Mouse (Mus musculus) heart, postnatal 0 days (tissue): ENCODE results near the gene Rsu1. TPM values are rescaled to one million over a fixed set of nuclear protein-coding genes. Genes with fewer than 3 reads are reported as not detected.

ENCODE experiments used
- ATAC-seq: fragments of 200-750 bp; cut with Nextera tagmentation; 2 replicates; pipeline ENCODE4 v1.8.0; 2017; ENCODE audit warnings: low read depth, moderate number of reproducible peaks, moderate library complexity; ENCODE audit not compliant: insufficient read depth
- DNase-seq: peaks from one replicate; pipeline ENCODE4 v3.0.0-alpha.2; 2016; ENCODE audit warnings: low spot score
- H3K27ac ChIP-seq: fragments of 300-500 bp; sonication (generic); 2 replicates; pipeline ENCODE4 v1.5.1; 2014; ENCODE audit warnings: low read depth, mild to moderate bottlenecking
- H3K27me3 ChIP-seq: fragments of 300-500 bp; sonication (generic); 2 replicates; pipeline ENCODE4 v1.6.1; 2014; ENCODE audit warnings: low read length, mixed read lengths; ENCODE audit not compliant: control insufficient read depth, insufficient read depth
- H3K36me3 ChIP-seq: fragments of 300-500 bp; sonication (generic); replicated peaks from 2 replicates; pipeline ENCODE4 v1.6.1; 2014; ENCODE audit warnings: low read length, mixed read lengths; ENCODE audit not compliant: control insufficient read depth, insufficient read depth
- H3K4me1 ChIP-seq: fragments of 300-500 bp; sonication (generic); 2 replicates; pipeline ENCODE4 v1.6.1; 2014; ENCODE audit warnings: antibody characterized with exemption; ENCODE audit not compliant: control insufficient read depth, insufficient read depth
- H3K4me2 ChIP-seq: fragments of 300-500 bp; sonication (generic); 2 replicates; pipeline ENCODE4 v1.6.1; 2014; ENCODE audit warnings: low read depth, mild to moderate bottlenecking, low read length, moderate library complexity
- H3K4me3 ChIP-seq: fragments of 300-500 bp; sonication (generic); 2 replicates; pipeline ENCODE4 v1.5.1; 2014; ENCODE audit warnings: low read depth, low read length
- H3K9ac ChIP-seq: fragments of 300-500 bp; sonication (generic); replicated peaks from 2 replicates; pipeline ENCODE4 v1.6.1; 2014; ENCODE audit warnings: low read depth, low read length, mixed read lengths
- H3K9me3 ChIP-seq: fragments of 300-500 bp; sonication (generic); replicated peaks from 2 replicates; pipeline ENCODE4 v1.6.1; 2016; ENCODE audit warnings: low read length; ENCODE audit not compliant: control insufficient read depth
- CTCF ChIP-seq: IDR thresholded peaks from 2 replicates; pipeline ENCODE4 v1.5.1; 2016; ENCODE audit warnings: antibody characterized with exemption, control low read depth, low read depth
- EP300 ChIP-seq: IDR thresholded peaks from 2 replicates; pipeline ENCODE4 v1.6.1; 2016; ENCODE audit warnings: antibody characterized with exemption, low read depth
- WGBS: fragments of 180-500 bp; shearing (Covaris S2); extraction: QIAGEN DNeasy Blood & Tissue Kit; methylation state at CpG from one replicate; pipeline ENCODE4 v1.1.7; 2014; 5-methylcytosine and 5-hydroxymethylcytosine counted together
- polyA plus RNA-seq: library from polyadenylated mRNA; unstranded; fragments of >200 nt; fragmentation: Nextera tagmentation; extraction: Ambion mirVana; gene quantifications from 2 replicates; pipeline ENCODE4 v1.2.1, GENCODE M21; 2015
- total RNA-seq: library from RNA; depleted of rRNA; stranded (reverse); fragments of >200 nt; gene quantifications from 2 replicates; pipeline ENCODE4 v1.2.3, GENCODE M21; 2014; ENCODE audit warnings: low replicate concordance

The Rsu1 gene
- total and polyA plus RNA-seq, 2 experiments from 2014 or later, result 125 to 202 TPM

- no peak for ATAC-seq
- peak overlapping the region; percentile 32; the same call in 1 of the 2 replicates for H3K4me2 ChIP-seq
- no peak overlapping the region for H3K27ac ChIP-seq
- H3K9me3 ChIP-seq, result no peaks in the 10 kb centered on the region
- peak; percentile 55 for DNase-seq
- H3K36me3 ChIP-seq, result no peaks in the 10 kb centered on the region
- H3K4me1 ChIP-seq, result no peaks in the 10 kb centered on the region
- TF ChIP-seq EP300 (no peak), CTCF (peak; percentile 67)
- no peaks in the 10 kb centered on the region for H3K27me3 ChIP-seq
- H3K4me3 ChIP-seq, result no peak overlapping the region
- H3K9ac ChIP-seq, result no peak overlapping the region
- 43% methylated on average over 10 of the region's 10 CpGs for WGBS
These were observed 7.1 kb upstream of the Rsu1 start for GRCm38 (mm10) chr2:13278114-13278862.

- Histone ChIP-seq H3K9me3 (no peaks in the 10 kb centered on the region), H3K4me1 (0 out of 2 replicates have a peak, but pooled peaks cover under 1% of the 10 kb centered on the region), H3K4me3 (no peak overlapping the region), H3K4me2 (no peak overlapping the region), H3K9ac (no peak overlapping the region), H3K27me3 (no peaks in the 10 kb centered on the region), H3K27ac (no peak overlapping the region), H3K36me3 (no peaks in the 10 kb centered on the region)
- WGBS, result 57% methylated on average over 7 of the region's 7 CpGs
- no peak for DNase-seq
- ATAC-seq, result no peak
- TF ChIP-seq CTCF (0 out of 2 replicates have a peak, but pooled peaks have one; percentile 12), EP300 (no peak)
These were observed 4.7 kb upstream of the Rsu1 start for GRCm38 (mm10) chr2:13275874-13276273.

GRCm38 (mm10) chr2:13270736-13271135 lies 479 bp downstream of the Rsu1 start:
- peak overlapping the region; percentile 77 for H3K27ac ChIP-seq
- H3K9me3 ChIP-seq, result no peaks in the 10 kb centered on the region
- peak overlapping the region; percentile 88 for H3K4me2 ChIP-seq
- ATAC-seq (no peak; the same call in none of the 2 replicates), DNase-seq (peak; percentile 24)
- TF ChIP-seq EP300, result no peak
- TF ChIP-seq CTCF, result no peak
- H3K9ac ChIP-seq, result peak overlapping the region; percentile 57
- H3K27me3 ChIP-seq, result no peaks in the 10 kb centered on the region
- H3K4me3 ChIP-seq, result peak overlapping the region; percentile 58
- WGBS, result 6% methylated on average over 8 of the region's 8 CpGs
- peaks cover 16% of the 10 kb centered on the region; the same call in 1 of the 2 replicates for H3K36me3 ChIP-seq
- peaks cover 24% of the 10 kb centered on the region; the same call in 1 of the 2 replicates for H3K4me1 ChIP-seq

GRCm38 (mm10) chr2:13268681-13269293 lies 2.4 kb downstream of the Rsu1 start:
- TF ChIP-seq CTCF, result no peak
- TF ChIP-seq EP300, result no peak
- no peak overlapping the region for H3K9ac ChIP-seq
- H3K27me3 ChIP-seq, result no peaks in the 10 kb centered on the region
- H3K27ac ChIP-seq, result no peak overlapping the region
- H3K4me1 ChIP-seq, result peaks cover 24% of the 10 kb centered on the region; the same call in 1 of the 2 replicates
- DNase-seq (no peak), ATAC-seq (no peak)
- no peaks in the 10 kb centered on the region for H3K9me3 ChIP-seq
- H3K36me3 ChIP-seq, result peaks cover 23% of the 10 kb centered on the region; the same call in 1 of the 2 replicates
- 89% methylated on average over 4 of the region's 4 CpGs for WGBS
- H3K4me2 ChIP-seq, result no peak overlapping the region
- H3K4me3 ChIP-seq, result no peak overlapping the region

GRCm38 (mm10) chr2:13264875-13265274 lies 6.3 kb downstream of the Rsu1 start:
- peak; percentile 64 for DNase-seq
- H3K36me3 ChIP-seq, result peaks cover 48% of the 10 kb centered on the region; the same call in 1 of the 2 replicates
- H3K4me2 ChIP-seq, result no peak overlapping the region
- H3K4me1 ChIP-seq, result peaks cover 14% of the 10 kb centered on the region; the same call in 1 of the 2 replicates
- H3K9ac ChIP-seq, result no peak overlapping the region
- H3K9me3 ChIP-seq, result no peaks in the 10 kb centered on the region
- no peak overlapping the region for H3K4me3 ChIP-seq
- H3K27ac ChIP-seq, result no peak overlapping the region
- ATAC-seq, result no peak; the same call in 1 of the 2 replicates
- H3K27me3 ChIP-seq, result no peaks in the 10 kb centered on the region
- WGBS, result 42% methylated on average over 4 of the region's 4 CpGs
- TF ChIP-seq EP300 (no peak), CTCF (peak; percentile 77)
